Mouse (Mus musculus) liver, embryonic 14.5 days (tissue): ENCODE measurements around the gene Dab2ip. TPM values are rescaled to one million over a fixed set of nuclear protein-coding genes. Genes with fewer than 3 reads are reported as not detected.

Experiments
- ATAC-seq: fragments of 200-750 bp; cut with Nextera tagmentation; 2 replicates; pipeline ENCODE4 v1.8.0; 2017; ENCODE audit warnings: moderate number of reproducible peaks, mild to moderate bottlenecking, moderate library complexity; ENCODE audit not compliant: insufficient read depth
- DNase-seq, 3 experiments: peaks; one replicate each; pipeline ENCODE4 v3.0.0-alpha.2; 2012 to 2013; ENCODE audit warnings: low read depth in 3 of 3, low spot score in 3 of 3
- H3K27ac ChIP-seq: fragments of 300-500 bp; sonication (generic); 2 replicates; pipeline ENCODE4 v1.5.1; 2014; ENCODE audit warnings: moderate library complexity, mild to moderate bottlenecking, control low read depth, inconsistent platforms
- H3K27me3 ChIP-seq: fragments of 300-500 bp; sonication (generic); 2 replicates; pipeline ENCODE4 v1.6.1; 2014; ENCODE audit warnings: mild to moderate bottlenecking, low read length, moderate library complexity; ENCODE audit not compliant: control insufficient read depth, insufficient read depth
- H3K36me3 ChIP-seq: fragments of 300-500 bp; sonication (generic); replicated peaks from 2 replicates; pipeline ENCODE4 v1.6.1; 2014; ENCODE audit warnings: low read depth; ENCODE audit not compliant: control insufficient read depth, insufficient read depth
- H3K4me1 ChIP-seq, 2 experiments: fragments of 200-500 bp in 1 of 2; fragments of 300-500 bp in 1 of 2; sonication (generic) in 1 of 2; replicated peaks; 2 replicates each; pipeline ENCODE4 v1.6.1; 2012 to 2014; ENCODE audit warnings: antibody characterized with exemption in 1 of 2, inconsistent platforms in 1 of 2, low read length in 1 of 2; ENCODE audit not compliant: control insufficient read depth in 2 of 2, insufficient read depth in 2 of 2
- H3K4me2 ChIP-seq: fragments of 300-500 bp; sonication (generic); 2 replicates; pipeline ENCODE4 v1.6.1; 2014; ENCODE audit warnings: low read depth, mild to moderate bottlenecking, control low read depth, moderate library complexity
- H3K4me3 ChIP-seq, 2 experiments: fragments of 200-500 bp in 1 of 2; fragments of 300-500 bp in 1 of 2; sonication (generic) in 1 of 2; 2 replicates each; pipeline ENCODE4 v1.5.1; 2012 to 2014; ENCODE audit warnings: low read depth in 2 of 2, low read length in 2 of 2, mild to moderate bottlenecking in 2 of 2, control low read depth in 1 of 2, inconsistent platforms in 1 of 2, moderate library complexity in 1 of 2; ENCODE audit not compliant: insufficient read depth in 1 of 2
- H3K9ac ChIP-seq: fragments of 300-500 bp; sonication (generic); replicated peaks from 2 replicates; pipeline ENCODE4 v1.6.1; 2014; ENCODE audit warnings: mild to moderate bottlenecking, control low read depth, moderate library complexity
- H3K9me3 ChIP-seq: fragments of 300-500 bp; sonication (generic); 2 replicates; pipeline ENCODE4 v1.6.1; 2016; ENCODE audit warnings: low read length, mixed read lengths; ENCODE audit not compliant: control insufficient read depth
- CTCF ChIP-seq: IDR thresholded peaks from 2 replicates; pipeline ENCODE4 v1.5.1; 2016; ENCODE audit warnings: antibody characterized with exemption, low read depth, control low read depth
- EP300 ChIP-seq: IDR thresholded peaks from 2 replicates; pipeline ENCODE4 v1.6.1; 2016; ENCODE audit warnings: antibody characterized with exemption, low read depth
- WGBS: fragments of 180-500 bp; shearing (Covaris S2); extraction: QIAGEN DNeasy Blood & Tissue Kit; methylation state at CpG from one replicate; pipeline ENCODE4 v1.1.7; 2014; ENCODE audit not compliant: insufficient replicate concordance; 5-methylcytosine and 5-hydroxymethylcytosine counted together
- polyA plus RNA-seq, 2 experiments: library from polyadenylated mRNA; depleted of rRNA in 1 of 2; stranded (reverse) in 1 of 2; unstranded in 1 of 2; fragments of >200 nt; fragmentation: Nextera tagmentation in 1 of 2; extraction: Ambion mirVana in 1 of 2; gene quantifications; 2 replicates each; pipeline versions ENCODE4 v1.2.1 to v1.2.3; 2012 to 2014

Dab2ip gene
- polyA plus RNA-seq, 2 experiments = 3.2 to 4.0 TPM

DNA sequence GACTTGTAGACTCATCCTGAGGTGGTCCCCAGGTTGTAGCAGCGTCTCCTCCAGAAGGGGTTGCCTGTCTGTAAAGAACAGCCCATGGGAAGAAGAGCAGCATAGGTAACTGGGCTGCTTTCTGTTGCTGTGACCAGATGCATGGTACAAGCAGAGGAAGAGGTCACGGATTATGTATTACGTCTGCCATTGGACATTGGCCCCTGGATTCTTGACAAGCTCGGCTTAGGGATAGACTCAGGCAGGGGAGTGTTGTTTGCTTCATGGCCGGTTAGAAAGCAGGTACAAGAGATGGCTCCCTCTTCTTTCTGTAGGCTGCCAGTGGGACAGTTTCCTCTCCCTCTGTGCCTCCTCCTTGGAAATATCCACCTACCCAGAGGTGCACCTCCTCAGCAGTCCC lies 130.5 kb downstream of the Dab2ip start:
- DNase-seq (no peak), ATAC-seq (no peak)
- no peaks in the 10 kb centered on the region for H3K27me3 ChIP-seq
- H3K9me3 ChIP-seq = no peaks in the 10 kb centered on the region
- no peak overlapping the region for H3K9ac ChIP-seq
- H3K4me2 ChIP-seq = no peak overlapping the region
- H3K27ac ChIP-seq = no peak overlapping the region
- no peak overlapping the region for H3K4me3 ChIP-seq
- WGBS = 56% methylated on average over 5 of the region's 5 CpGs
- TF ChIP-seq CTCF = no peak
- TF ChIP-seq EP300 = no peak
- H3K4me1 ChIP-seq = peaks cover 0 to 26% of the 10 kb centered on the region in 2 experiments; a peak in 2 of 4 replicates
- no peaks in the 10 kb centered on the region for H3K36me3 ChIP-seq

DNA sequence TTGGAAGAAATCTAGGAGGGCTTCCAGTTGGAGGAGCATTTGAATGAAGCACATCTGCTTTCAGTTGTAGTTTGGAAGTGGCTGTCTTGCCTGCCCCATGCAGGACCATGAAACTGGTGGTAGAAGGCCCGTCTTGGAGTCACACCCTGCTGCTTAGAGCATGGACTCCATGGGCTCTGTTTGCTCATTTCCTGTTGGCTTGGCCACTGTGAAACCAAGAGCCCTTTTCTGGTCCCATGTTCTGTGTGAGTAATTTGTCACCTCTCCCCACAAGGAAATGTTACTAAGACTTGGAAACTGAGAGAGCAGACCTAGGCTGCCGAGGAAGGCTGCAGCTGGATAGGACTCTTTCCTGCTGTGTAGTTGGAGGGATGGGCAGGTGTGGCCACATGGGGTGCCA lies 131.8 kb downstream of the Dab2ip start:
- no peak for ATAC-seq
- 67% methylated on average over 2 of the region's 2 CpGs for WGBS
- TF ChIP-seq EP300 (no peak), CTCF (no peak)
- Histone ChIP-seq H3K4me2 (no peak overlapping the region), H3K36me3 (no peaks in the 10 kb centered on the region), H3K4me1 (peaks cover 0 to 24% of the 10 kb centered on the region in 2 experiments; a peak in 2 of 4 replicates), H3K4me3 (no peak overlapping the region), H3K9me3 (no peaks in the 10 kb centered on the region), H3K27me3 (no peaks in the 10 kb centered on the region), H3K27ac (no peak overlapping the region), H3K9ac (no peak overlapping the region)
- DNase-seq = no peak

DNA sequence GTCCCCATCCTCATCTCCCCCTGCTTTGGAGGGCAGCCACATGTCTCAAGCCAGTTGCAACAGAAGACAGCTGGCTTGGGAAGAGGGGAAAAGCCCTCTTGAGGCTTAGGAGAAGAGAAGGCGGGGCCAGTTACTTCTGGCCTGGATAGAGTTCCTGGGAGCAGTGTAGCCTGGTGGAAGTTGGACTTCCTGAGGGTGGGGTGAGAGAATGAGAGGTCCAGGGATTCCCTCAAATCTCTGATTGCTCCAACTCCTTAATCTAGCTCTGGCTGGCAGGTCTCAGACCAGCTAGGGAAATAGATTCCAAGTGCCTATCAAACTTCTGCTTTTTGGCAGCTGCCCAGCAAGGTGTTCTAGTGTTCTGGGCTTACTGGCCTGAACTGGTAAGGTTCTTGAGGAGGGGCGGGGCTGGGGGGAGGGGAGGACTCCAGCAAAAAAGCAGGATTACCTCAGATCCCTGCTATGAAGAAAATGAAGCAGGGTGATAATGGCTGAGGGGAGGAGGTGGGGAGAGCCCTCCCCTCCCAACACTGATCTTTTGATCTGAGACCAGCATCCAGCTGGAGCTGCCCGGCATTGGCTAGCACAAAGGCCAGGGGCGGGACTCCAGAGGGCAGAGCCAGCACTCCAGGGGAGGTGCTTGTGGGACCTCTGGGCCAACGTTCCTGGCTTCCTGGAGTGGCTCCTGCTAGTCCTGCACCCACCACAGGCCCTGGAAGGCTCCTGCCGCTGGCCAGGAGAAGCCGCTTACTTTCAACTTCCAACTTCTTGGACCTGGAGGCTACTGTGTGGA lies 133.4 kb downstream of the Dab2ip start:
- WGBS = 30% methylated on average over 7 of the region's 7 CpGs
- ATAC-seq = peak; percentile 76
- Histone ChIP-seq H3K4me1 (peaks cover 0 to 27% of the 10 kb centered on the region in 2 experiments; a peak in 2 of 4 replicates), H3K9me3 (no peaks in the 10 kb centered on the region), H3K4me2 (peak overlapping the region; percentile 45), H3K27me3 (no peaks in the 10 kb centered on the region), H3K4me3 (no peak overlapping the region), H3K36me3 (no peaks in the 10 kb centered on the region), H3K9ac (no peak overlapping the region), H3K27ac (no peak overlapping the region)
- DNase-seq = peak; percentile 16 to 39 (median 20)
- TF ChIP-seq EP300 (no peak), CTCF (no peak)

DNA sequence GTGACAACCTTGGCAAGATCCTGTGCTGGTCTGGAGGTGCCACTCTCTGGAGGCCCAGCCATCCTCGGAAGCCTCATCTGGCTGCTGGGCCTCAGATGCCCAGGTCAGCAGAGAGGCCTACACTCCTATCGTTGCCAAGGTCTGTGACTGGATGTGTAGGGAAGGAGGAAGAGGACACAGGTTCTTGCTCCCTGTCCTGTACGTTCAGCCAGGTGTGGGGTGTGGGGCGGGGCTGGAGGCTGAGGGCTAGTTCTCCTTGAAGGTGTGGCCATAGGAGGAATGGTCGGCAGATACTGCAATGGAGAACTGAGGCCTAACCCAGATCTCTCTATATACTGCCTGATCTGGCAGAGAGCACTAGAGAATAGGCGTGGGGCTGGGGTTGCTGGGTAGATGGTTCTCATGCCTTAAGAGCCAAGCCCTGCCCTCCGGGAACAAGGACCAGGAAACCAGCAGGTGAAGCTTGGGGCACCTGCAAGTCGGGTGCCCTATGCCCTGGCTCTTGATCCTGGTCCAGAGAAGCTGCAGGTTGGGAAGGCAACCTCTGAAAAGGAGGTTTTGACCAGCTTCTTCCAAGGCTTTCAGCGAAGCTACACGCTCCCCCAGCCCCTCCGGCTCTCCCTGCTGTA lies 134.3 kb downstream of the Dab2ip start:
- Histone ChIP-seq H3K36me3 (no peaks in the 10 kb centered on the region), H3K27me3 (no peaks in the 10 kb centered on the region), H3K4me2 (peak overlapping the region; percentile 45), H3K4me3 (no peak overlapping the region), H3K9ac (no peak overlapping the region), H3K9me3 (no peaks in the 10 kb centered on the region), H3K27ac (no peak overlapping the region), H3K4me1 (peaks cover 0 to 29% of the 10 kb centered on the region in 2 experiments; a peak in 2 of 4 replicates)
- WGBS = 66% methylated on average over 11 of the region's 11 CpGs
- no peak for DNase-seq
- TF ChIP-seq EP300 (no peak), CTCF (no peak)
- no peak for ATAC-seq

DNA sequence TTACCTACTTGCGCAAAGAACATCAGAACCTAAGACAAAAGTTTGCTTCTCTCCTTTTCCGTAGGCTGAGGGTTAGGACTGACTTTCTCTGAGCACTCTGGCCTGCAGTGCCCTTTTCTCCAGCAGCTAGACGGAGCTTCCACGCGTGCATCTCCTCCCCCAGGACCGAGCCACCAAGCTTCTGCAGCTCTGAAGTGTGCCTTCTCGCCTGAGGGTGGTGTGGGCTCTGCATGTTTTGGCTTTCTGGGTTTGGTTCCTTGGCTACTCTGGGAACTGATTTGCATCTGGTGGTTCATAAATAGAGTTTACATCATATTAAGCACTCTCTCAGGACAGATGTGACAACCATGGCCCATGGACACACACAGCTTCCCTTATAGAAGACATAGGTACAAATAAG lies 135.0 kb downstream of the Dab2ip start:
- DNase-seq (no peak), ATAC-seq (no peak)
- no peak overlapping the region for H3K4me2 ChIP-seq
- no peak overlapping the region for H3K4me3 ChIP-seq
- no peaks in the 10 kb centered on the region for H3K36me3 ChIP-seq
- H3K9me3 ChIP-seq = no peaks in the 10 kb centered on the region
- H3K9ac ChIP-seq = no peak overlapping the region
- TF ChIP-seq CTCF (no peak), EP300 (no peak)
- no peak overlapping the region for H3K27ac ChIP-seq
- WGBS = 68% methylated on average over 7 of the region's 7 CpGs
- H3K4me1 ChIP-seq = peaks cover 0 to 29% of the 10 kb centered on the region in 2 experiments; a peak in 2 of 4 replicates
- no peaks in the 10 kb centered on the region for H3K27me3 ChIP-seq
